Mouse (Mus musculus) spleen, adult 2 months (tissue): Measurements from ENCODE around the gene Prl2b1.

Source experiments
- CTCF ChIP-seq: fragments of 200-500 bp; IDR thresholded peaks from 2 replicates; pipeline ENCODE4 v1.5.1; 2011; ENCODE audit warnings: mild to moderate bottlenecking, inconsistent platforms; ENCODE audit not compliant: insufficient read depth, insufficient read length, insufficient replicate concordance; ENCODE audit errors: extremely low read depth
- POLR2A ChIP-seq: fragments of 200-500 bp; IDR thresholded peaks from 2 replicates; pipeline ENCODE4 v1.6.1; 2011; ENCODE audit warnings: low read depth, low read length, inconsistent platforms

- TF ChIP-seq POLR2A (no peak), CTCF (no peak)
Measured at GRCm38 (mm10) chr13:27438588-27438987, 47.9 kb upstream of the Prl2b1 start, which contains the start of gene Prl8a6.
